Mouse (Mus musculus) 3134 (cell line): ENCODE results near the gene Sdhaf4.
A peak's percentile ranks its signal among the peaks of the same experiment; 100 is the strongest.
"Not testable (repeated sequence)": the region's sequence is repeated elsewhere in the genome, so short reads cannot be mapped to it uniquely, and the experiment has no call there.

ENCODE experiments used
- DNase-seq: peaks from one replicate; pipeline ENCODE4 v3.0.0-alpha.2; 2011; ENCODE audit warnings: low spot score; ENCODE audit not compliant: insufficient read length; ENCODE audit errors: extremely low read depth

The Sdhaf4 gene

GRCm38 (mm10) chr1:24005070-24005804 is at the start of gene Sdhaf4:
TSS of gene Sdhaf4 (minus strand) at chr1:24005656.
- DNase-seq, result peak; percentile 87

DNA sequence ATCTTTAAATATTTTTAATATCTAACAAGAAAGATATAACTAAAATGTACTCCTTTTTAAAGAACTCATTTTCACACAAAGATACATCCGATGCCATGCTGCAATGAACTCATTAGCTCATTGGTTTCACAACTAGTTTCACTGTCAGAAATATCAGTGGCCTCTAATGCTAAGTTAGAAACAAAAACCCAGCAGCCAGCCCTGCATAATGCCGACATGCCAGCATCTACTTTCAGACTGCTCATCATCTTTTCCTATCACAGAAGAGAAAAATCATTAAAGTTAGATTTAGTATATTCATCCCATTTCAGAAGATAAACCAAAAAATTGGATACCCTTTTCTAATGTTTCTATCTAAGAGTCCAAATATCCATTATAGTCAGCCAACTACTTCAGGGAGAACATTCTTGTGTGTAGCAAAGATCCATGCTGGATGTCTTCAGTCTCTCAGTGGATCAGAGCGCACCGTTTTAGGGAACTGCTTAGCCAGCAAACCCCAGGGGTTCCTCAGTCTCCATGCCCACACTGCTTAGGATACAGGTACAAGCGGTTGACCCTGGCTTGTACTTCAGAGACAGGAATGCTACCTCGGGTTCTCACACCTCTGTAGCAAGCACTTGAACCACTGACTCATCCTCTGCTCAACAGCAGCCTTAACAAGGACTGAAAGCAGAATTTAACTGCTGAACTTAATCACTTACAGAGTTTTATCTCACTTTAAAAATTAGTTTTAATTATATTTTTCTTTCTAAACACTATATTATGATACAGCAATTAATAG is 41.5 kb upstream of the Sdhaf4 start:
- DNase-seq, result no peak

GRCm38 (mm10) chr1:24045627-24046026 is 40.2 kb upstream of the Sdhaf4 start:
- DNase-seq, result no peak

DNA sequence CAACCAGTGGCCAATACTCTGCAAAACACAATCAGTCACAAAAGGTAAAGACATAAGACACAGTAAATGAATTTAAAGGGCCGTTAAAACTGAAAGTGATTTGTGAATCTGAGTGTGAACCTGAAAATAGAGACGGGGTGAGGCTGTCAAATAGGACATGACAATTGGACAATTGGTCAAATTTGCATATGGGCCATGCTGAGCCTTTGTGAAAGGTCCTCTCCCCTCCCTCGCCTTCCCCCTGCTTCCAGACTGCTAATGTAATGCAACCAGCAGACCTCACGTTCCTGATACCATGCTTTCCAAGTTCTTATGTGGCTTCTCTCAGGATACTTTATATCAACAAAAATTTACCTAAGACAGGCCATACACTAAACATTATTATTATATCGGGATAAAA is 37.6 kb upstream of the Sdhaf4 start:
- no peak for DNase-seq

- DNase-seq, result no peak
Measured at GRCm38 (mm10) chr1:24033759-24034423, 28.4 kb upstream of the Sdhaf4 start.

GRCm38 (mm10) chr1:24010821-24011220 is 5.4 kb upstream of the Sdhaf4 start:
- DNase-seq, result no peak

- DNase-seq, result no peak
Measured at GRCm38 (mm10) chr1:24010016-24010415, 4.6 kb upstream of the Sdhaf4 start.

DNA sequence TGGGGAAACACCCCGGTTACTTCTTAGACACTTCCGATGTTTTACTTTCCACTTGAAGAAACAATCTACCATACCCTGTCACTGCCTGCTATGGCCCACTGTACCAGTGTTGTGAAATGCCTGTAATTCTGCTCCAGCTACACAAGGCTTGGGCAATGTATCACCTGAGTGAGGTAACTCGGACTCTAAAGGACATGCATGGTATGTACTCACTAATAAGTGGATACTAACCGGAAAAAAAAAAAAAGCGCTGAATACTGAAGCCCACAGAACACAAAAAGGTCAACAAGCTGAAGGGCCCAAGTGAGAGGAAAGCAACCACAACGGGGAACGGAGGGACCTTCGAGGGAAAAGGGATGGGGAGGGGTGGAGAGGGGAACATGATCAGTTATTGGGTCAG is 2.2 kb upstream of the Sdhaf4 start:
- no peak for DNase-seq

GRCm38 (mm10) chr1:23999318-23999717 is 6.1 kb downstream of the Sdhaf4 start:
- no peak for DNase-seq

DNA sequence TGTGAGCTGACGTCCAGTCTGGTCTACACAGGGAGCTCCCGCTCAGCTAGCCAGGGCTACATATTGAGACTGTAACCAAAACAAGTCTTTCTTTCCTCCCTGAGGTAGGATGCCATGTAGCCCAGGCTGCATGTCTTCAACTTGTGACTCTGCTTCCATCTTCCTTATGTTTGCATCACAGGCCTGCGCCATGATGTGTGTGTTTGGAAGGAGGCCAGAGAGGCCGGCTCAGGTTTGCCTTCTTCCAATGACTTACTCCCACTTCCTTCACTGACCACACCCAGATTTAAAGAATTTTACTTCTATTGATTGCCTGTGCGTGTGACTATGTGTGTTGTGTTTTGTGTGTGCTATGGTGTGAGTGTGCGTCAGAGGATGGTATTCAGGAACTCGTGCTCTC is 6.6 kb downstream of the Sdhaf4 start:
- no peak for DNase-seq

GRCm38 (mm10) chr1:23998120-23998810 is 7.2 kb downstream of the Sdhaf4 start:
- no peak for DNase-seq

GRCm38 (mm10) chr1:23997493-23997892 is 8.0 kb downstream of the Sdhaf4 start:
- DNase-seq, result no peak

DNA sequence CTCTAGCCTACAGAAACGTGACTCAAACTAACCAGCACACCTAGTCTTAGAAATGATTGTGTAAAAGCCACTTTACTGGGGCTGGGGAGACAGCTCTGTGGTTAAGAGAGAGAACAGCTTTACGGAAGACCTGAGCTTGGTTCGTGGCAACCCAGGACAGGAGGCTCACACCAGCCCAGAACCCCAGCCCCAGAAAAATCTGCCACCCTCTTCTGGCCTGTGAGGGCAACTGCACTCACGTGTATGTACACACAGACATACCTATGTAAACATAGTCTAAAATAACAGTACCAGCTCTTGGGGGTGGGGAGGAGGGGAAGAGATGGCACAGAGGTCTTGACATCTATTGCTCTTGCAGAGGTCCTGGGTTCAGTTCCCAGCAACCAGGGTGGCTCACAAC is 10.0 kb downstream of the Sdhaf4 start:
- no peak for DNase-seq

DNA sequence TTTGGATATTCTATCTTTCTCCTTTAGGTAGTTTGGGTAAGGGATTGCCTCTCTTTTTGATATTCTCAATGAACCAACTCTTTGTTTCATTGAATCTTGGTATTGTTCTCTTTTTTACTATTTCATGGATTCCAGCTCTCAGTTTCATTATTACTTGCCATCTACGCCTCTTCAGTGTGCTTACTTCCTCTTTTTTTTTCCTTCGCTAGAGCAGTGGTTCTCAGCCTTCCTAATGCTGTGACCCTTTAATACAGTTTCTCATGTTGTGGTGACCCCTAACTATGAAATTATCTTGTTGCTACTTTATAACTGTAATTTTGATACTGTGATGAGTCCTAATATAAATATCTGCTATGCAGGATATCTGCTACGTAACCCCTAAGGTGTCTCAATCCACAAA is 22.3 kb downstream of the Sdhaf4 start:
- no peak for DNase-seq

DNA sequence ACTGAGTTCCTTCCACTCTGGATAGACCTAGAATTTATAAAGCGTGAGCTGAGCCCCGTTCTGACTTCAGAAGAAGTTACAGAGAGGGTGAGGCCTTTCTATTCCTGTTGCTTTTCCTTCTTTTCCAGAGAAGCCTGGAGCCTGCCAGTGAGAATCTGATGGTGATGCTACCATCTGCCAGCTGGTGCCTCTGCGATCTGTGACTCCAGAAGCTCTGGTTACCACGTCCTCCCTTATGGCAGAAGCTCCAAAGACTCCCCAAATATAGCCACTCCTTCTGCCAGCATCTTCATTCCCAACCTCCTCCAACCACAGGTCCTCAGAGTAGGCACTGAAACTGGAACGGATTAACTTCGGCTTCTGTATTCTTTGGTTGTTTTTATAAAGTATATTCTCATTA is 27.2 kb downstream of the Sdhaf4 start:
- DNase-seq, result no peak

GRCm38 (mm10) chr1:23971159-23971558 is 34.3 kb downstream of the Sdhaf4 start:
- not testable (repeated sequence) for DNase-seq

DNA sequence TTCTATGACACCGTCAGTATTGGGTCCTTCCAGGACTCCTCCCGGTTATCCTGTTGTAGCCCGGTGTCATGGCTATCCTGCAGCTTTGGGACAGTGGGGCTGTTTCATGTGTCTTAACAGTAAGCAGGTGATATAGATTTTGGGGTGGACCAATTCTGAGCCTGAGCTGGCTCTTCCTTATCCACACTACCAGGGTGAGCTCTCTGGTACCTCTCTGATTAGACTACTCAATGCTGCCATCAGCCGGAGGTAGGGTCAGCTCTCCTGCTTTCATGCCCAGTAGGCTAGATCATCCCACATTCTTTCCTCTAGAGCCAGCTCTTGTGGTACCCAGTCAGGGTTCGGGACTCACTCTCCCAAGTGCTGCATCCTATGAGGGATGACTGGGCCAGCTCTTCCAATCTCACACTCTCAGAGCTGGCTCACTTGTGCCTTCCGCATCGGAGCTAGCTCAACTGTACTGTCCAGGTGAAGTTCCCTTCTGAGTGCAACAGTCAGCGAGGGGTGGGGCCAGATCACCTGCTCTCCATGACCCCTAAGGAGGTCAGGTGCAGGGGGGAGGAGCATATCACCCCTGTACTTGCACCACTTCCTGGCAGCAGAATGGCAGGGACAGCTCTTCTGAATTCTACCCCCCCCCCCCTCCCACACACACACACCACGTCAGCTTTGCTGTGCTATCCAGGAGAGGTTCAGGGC is 37.3 kb downstream of the Sdhaf4 start:
- DNase-seq, result no peak

DNA sequence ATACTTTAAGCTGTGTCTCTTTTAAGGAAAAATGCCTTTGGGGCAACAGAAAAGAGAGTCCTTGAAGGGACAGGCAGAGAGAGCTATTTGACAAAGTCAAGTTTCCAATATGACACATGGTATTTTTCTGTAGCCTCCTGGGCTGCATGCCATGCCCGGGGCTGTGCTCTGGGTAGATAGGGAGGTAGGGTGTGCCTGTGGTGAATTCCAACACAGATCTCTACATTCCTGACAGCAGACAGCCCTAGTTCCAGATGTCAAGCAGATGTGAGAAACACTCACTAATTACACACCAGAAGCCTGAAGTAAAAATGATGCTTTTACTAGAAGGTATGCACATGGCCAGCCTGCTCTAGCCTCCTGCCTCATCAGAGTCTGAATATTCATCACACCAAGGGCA is 39.2 kb downstream of the Sdhaf4 start:
- peak; percentile 43 for DNase-seq

GRCm38 (mm10) chr1:23959415-23959732 is 46.1 kb downstream of the Sdhaf4 start:
- DNase-seq, result no peak

GRCm38 (mm10) chr1:23958668-23959414 is 46.6 kb downstream of the Sdhaf4 start:
- DNase-seq, result no peak
